Mouse (Mus musculus) macrophage (primary cell): Measurements from ENCODE around the gene Xpnpep3. TPM values are rescaled to one million over a fixed set of nuclear protein-coding genes. Genes with fewer than 3 reads are reported as not detected.
"Not testable (repeated sequence)": the region's sequence is repeated elsewhere in the genome, so short reads cannot be mapped to it uniquely, and the experiment has no call there.

ENCODE experiments used
- H3K27ac ChIP-seq: fragments of 350-480 bp; formaldehyde crosslinking; 2 replicates; pipeline ENCODE4 v1.9.0; 2021
- H3K36me3 ChIP-seq: fragments of 350-480 bp; formaldehyde crosslinking; 2 replicates; pipeline ENCODE4 v1.9.0; 2021; ENCODE audit errors: inconsistent target
- H3K4me3 ChIP-seq: fragments of 350-480 bp; formaldehyde crosslinking; 2 replicates; pipeline ENCODE4 v1.9.0; 2021; ENCODE audit errors: inconsistent target
- H3K79me2 ChIP-seq: fragments of 350-480 bp; formaldehyde crosslinking; 2 replicates; pipeline ENCODE4 v1.9.0; 2021; ENCODE audit errors: inconsistent target
- WGBS: methylation state at CpG from one replicate; pipeline ENCODE4 v1.1.7; 2026; ENCODE audit warnings: inconsistent platforms; ENCODE audit not compliant: missing documents; 5-methylcytosine and 5-hydroxymethylcytosine counted together
- polyA plus RNA-seq: library from polyadenylated mRNA; stranded (reverse); fragments of 250-400 nt; gene quantifications from 3 replicates; pipeline ENCODE4 v1.2.4, GENCODE M21; 2018; ENCODE audit warnings: inconsistent platforms

Xpnpep3 gene
- polyA plus RNA-seq, 1 experiment from 2014 or later, result 7.3 TPM

GRCm38 (mm10) chr15:81479446-81480213 is 79.7 kb downstream of the Xpnpep3 start:
- Histone ChIP-seq H3K79me2 (no peaks in the 10 kb centered on the region), H3K36me3 (peaks cover 9% of the 10 kb centered on the region; the same call in 1 of the 2 replicates), H3K4me3 (no peak overlapping the region), H3K27ac (no peak overlapping the region)
- WGBS, result 94% methylated on average over 21 of the region's 21 CpGs

- not testable (repeated sequence) for H3K79me2 ChIP-seq, H3K4me3 ChIP-seq, H3K27ac ChIP-seq, H3K36me3 ChIP-seq
- 92% methylated on average over 2 of the region's 3 CpGs for WGBS
These were observed 80.3 kb downstream of the Xpnpep3 start for GRCm38 (mm10) chr15:81480284-81480683.

GRCm38 (mm10) chr15:81480977-81481379 is 81.0 kb downstream of the Xpnpep3 start:
- WGBS, result 10% methylated on average over 13 of the region's 13 CpGs
- peak overlapping the region; percentile 43 for H3K4me3 ChIP-seq

GRCm38 (mm10) chr15:81482966-81483365 is 83.0 kb downstream of the Xpnpep3 start:
- Histone ChIP-seq H3K79me2 (no peaks in the 10 kb centered on the region), H3K27ac (no peak overlapping the region), H3K4me3 (no peak overlapping the region), H3K36me3 (no peaks in the 10 kb centered on the region)
- whole genome bisulfite sequencing, result 92% methylated on average over 2 of the region's 2 CpGs

More at GRCm38 (mm10) chr15:81480977-81481379, 81.0 kb downstream of the Xpnpep3 start:
- no peaks in the 10 kb centered on the region for H3K36me3 ChIP-seq
- H3K79me2 ChIP-seq, result no peaks in the 10 kb centered on the region
- H3K27ac ChIP-seq, result no peak overlapping the region

- WGBS, result 91% methylated on average over 6 of the region's 6 CpGs
- no peak overlapping the region for H3K4me3 ChIP-seq
- H3K79me2 ChIP-seq, result no peaks in the 10 kb centered on the region
These were observed 83.8 kb downstream of the Xpnpep3 start for GRCm38 (mm10) chr15:81483691-81484090.

GRCm38 (mm10) chr15:81485483-81485882 is 85.5 kb downstream of the Xpnpep3 start:
- WGBS, result 22% methylated on average over 4 of the region's 4 CpGs
- no peak overlapping the region for H3K4me3 ChIP-seq
- no peak overlapping the region for H3K27ac ChIP-seq
- H3K36me3 ChIP-seq, result no peaks in the 10 kb centered on the region
- no peaks in the 10 kb centered on the region for H3K79me2 ChIP-seq

More at GRCm38 (mm10) chr15:81483691-81484090, 83.8 kb downstream of the Xpnpep3 start:
- H3K36me3 ChIP-seq, result no peaks in the 10 kb centered on the region
- H3K27ac ChIP-seq, result no peak overlapping the region

GRCm38 (mm10) chr15:81503466-81503865 is 103.5 kb downstream of the Xpnpep3 start:
- H3K36me3 ChIP-seq, result no peaks in the 10 kb centered on the region
- no peaks in the 10 kb centered on the region for H3K79me2 ChIP-seq
- H3K4me3 ChIP-seq, result no peak overlapping the region
- 97% methylated on average over 2 of the region's 2 CpGs for WGBS
- H3K27ac ChIP-seq, result no peak overlapping the region

- WGBS, result 86% methylated on average over 2 of the region's 2 CpGs
- no peaks in the 10 kb centered on the region for H3K36me3 ChIP-seq
- no peak overlapping the region for H3K4me3 ChIP-seq
- H3K79me2 ChIP-seq, result no peaks in the 10 kb centered on the region
- no peak overlapping the region for H3K27ac ChIP-seq
These were observed 104.1 kb downstream of the Xpnpep3 start for GRCm38 (mm10) chr15:81503995-81504394.

Other genes starting within 250 kb of the Xpnpep3 start
- 27.7 to 61.9 TPM (median 51.4 TPM) in 3 replicates for gene Mrtfa, start 209.4 kb upstream of the Xpnpep3 start, polyA plus RNA-seq
- gene Mchr1, start 164.6 kb upstream of the Xpnpep3 start, polyA plus RNA-seq, result not detected in 3 replicates
- gene Slc25a17, start 39.3 kb upstream of the Xpnpep3 start, polyA plus RNA-seq, result 21.0 to 35.4 TPM (median 34.3 TPM) in 3 replicates
- 126 to 604 TPM (median 153 TPM) in 3 replicates for gene St13, start 61 bp upstream of the Xpnpep3 start, polyA plus RNA-seq
- gene Dnajb7, start 8.2 kb downstream of the Xpnpep3 start, polyA plus RNA-seq, result 0.19 to 0.20 TPM in 2 of 3 replicates, not detected in the other
- 69.0 to 118 TPM (median 86.1 TPM) in 3 replicates for gene Rbx1, start 66.2 kb downstream of the Xpnpep3 start, polyA plus RNA-seq
- 31.6 to 55.1 TPM (median 36.1 TPM) in 3 replicates for gene Ep300, start 185.2 kb downstream of the Xpnpep3 start, polyA plus RNA-seq